Mouse (Mus musculus): ENCODE results near the gene Appl2.

- TF ChIP-seq CTCF (IDR thresholded peaks at IDR 0.05; ENCODE audit: low read depth, low read length) (no peak), TAL1 (conservative IDR thresholded peaks at IDR 0.05; ENCODE audit: low read depth, low read length) (no peak), GATA1 (IDR thresholded peaks at IDR 0.05; ENCODE audit: borderline replicate concordance, low read length) (no peak)
Observed at GRCm38 (mm10) chr10:83628241-83628640, 20.3 kb downstream of the Appl2 start.
